Mouse (Mus musculus): ENCODE results near the gene Ptprd. TPM values are rescaled to one million over a fixed set of nuclear protein-coding genes. Genes with fewer than 3 reads are reported as not detected.

Gene Ptprd
- polyA plus RNA-seq, 1 experiment, result 1.2 TPM

DNA sequence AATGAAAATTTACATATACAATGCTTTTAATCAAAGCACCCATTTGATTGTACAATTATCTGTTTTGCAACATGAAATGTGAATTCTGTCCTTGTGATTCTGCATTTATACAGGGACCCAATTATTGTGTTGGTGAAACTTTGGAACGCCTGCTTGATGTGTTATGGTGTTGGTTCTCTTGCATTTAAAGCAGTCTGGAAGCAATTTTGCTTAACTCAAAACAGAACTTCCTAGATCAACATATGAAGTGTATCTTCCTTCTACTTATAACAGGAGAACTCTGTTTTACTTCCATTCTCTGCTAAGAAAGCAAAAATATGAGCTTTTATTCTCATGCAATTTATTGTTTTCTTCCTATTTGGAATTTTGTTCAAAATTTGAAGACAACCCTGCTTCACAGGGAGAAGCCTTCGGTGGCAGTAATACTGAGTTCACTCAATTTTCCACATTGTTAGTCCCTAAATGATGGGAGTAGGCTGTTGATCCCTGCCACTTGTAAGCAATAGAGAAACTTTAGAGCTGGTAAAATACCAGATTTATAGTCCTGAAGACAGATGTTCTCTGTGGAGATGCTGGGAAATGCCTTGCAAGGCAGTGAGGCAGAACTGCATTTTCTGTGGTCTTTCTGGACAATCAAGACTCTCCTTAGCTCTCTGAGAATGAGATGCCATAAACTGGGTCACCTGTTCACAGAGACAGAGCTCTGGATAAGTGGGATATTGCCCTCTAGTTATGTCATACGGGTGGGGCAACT, 1234.5 kb downstream of the Ptprd start:
- Histone ChIP-seq H3K79me3 (ENCODE audit: low read depth) (no peaks in the 10 kb centered on the region), H3ac (ENCODE audit: control insufficient read depth, insufficient read length, low read depth) (no peak overlapping the region), H3K4me3 (ENCODE audit: insufficient read depth, poor library complexity, severe bottlenecking) (no peak overlapping the region), H3K36me3 (ENCODE audit: control insufficient read depth, insufficient read depth) (no peaks in the 10 kb centered on the region), H3K27me3 (ENCODE audit: control insufficient read depth, insufficient read depth, insufficient read length) (no peaks in the 10 kb centered on the region), H3K79me2 (ENCODE audit: control insufficient read depth, insufficient read depth) (no peaks in the 10 kb centered on the region)
- TF ChIP-seq USF1 (IDR thresholded peaks at IDR 0.05; ENCODE audit: low read depth), result no peak
- no peak for TF ChIP-seq CTCF (IDR thresholded peaks at IDR 0.05; ENCODE audit: control insufficient read depth, insufficient read depth, insufficient read length)
- TF ChIP-seq MAX (IDR thresholded peaks at IDR 0.05), result no peak
- no peak for TF ChIP-seq MYOD1 (IDR thresholded peaks at IDR 0.05; ENCODE audit: control insufficient read depth, insufficient read length, low read depth)
- no peak for TF ChIP-seq MYOG (IDR thresholded peaks at IDR 0.05; ENCODE audit: control insufficient read depth, extremely low read depth, insufficient read length)
- no peak for TF ChIP-seq FOSL1 (IDR thresholded peaks at IDR 0.05; ENCODE audit: insufficient read depth, low read length, poor library complexity, severe bottlenecking)
- TF ChIP-seq CEBPB (IDR thresholded peaks at IDR 0.05; ENCODE audit: low read depth), result no peak

DNA sequence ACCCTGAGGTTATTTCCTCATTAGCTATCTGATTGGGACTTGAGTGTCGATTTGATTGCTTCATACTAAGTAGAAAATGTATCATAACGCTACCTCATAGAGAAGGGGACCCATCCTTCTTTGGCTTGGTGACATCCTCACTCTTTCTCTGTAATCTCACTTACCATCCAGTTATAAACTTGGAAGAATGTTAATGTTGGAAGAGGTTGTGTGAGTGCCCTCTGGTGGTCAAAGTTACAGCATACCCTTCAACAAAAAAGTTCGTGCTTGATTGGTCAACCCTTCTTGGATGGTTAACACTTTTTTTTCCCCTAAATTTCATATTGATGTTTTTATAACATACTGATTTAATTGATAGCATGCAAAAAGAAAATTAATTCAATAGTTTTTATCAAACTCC, 1263.5 kb downstream of the Ptprd start:
- TF ChIP-seq FOSL1 (IDR thresholded peaks at IDR 0.05; ENCODE audit: insufficient read depth, low read length, poor library complexity, severe bottlenecking) (no peak), MYOD1 (IDR thresholded peaks at IDR 0.05; ENCODE audit: control insufficient read depth, insufficient read length, low read depth) (no peak), USF1 (IDR thresholded peaks at IDR 0.05; ENCODE audit: low read depth) (no peak), MAX (IDR thresholded peaks at IDR 0.05) (no peak), MYOG (IDR thresholded peaks at IDR 0.05; ENCODE audit: control insufficient read depth, extremely low read depth, insufficient read length) (no peak), CTCF (IDR thresholded peaks at IDR 0.05; ENCODE audit: control insufficient read depth, insufficient read depth, insufficient read length) (no peak), CEBPB (IDR thresholded peaks at IDR 0.05; ENCODE audit: low read depth) (no peak)
- Histone ChIP-seq H3K79me2 (ENCODE audit: control insufficient read depth, insufficient read depth) (no peaks in the 10 kb centered on the region), H3K4me3 (ENCODE audit: insufficient read depth, poor library complexity, severe bottlenecking) (no peak overlapping the region), H3K36me3 (ENCODE audit: control insufficient read depth, insufficient read depth) (no peaks in the 10 kb centered on the region), H3ac (ENCODE audit: control insufficient read depth, insufficient read length, low read depth) (no peak overlapping the region), H3K27me3 (ENCODE audit: control insufficient read depth, insufficient read depth, insufficient read length) (no peaks in the 10 kb centered on the region), H3K79me3 (ENCODE audit: low read depth) (no peaks in the 10 kb centered on the region)

DNA sequence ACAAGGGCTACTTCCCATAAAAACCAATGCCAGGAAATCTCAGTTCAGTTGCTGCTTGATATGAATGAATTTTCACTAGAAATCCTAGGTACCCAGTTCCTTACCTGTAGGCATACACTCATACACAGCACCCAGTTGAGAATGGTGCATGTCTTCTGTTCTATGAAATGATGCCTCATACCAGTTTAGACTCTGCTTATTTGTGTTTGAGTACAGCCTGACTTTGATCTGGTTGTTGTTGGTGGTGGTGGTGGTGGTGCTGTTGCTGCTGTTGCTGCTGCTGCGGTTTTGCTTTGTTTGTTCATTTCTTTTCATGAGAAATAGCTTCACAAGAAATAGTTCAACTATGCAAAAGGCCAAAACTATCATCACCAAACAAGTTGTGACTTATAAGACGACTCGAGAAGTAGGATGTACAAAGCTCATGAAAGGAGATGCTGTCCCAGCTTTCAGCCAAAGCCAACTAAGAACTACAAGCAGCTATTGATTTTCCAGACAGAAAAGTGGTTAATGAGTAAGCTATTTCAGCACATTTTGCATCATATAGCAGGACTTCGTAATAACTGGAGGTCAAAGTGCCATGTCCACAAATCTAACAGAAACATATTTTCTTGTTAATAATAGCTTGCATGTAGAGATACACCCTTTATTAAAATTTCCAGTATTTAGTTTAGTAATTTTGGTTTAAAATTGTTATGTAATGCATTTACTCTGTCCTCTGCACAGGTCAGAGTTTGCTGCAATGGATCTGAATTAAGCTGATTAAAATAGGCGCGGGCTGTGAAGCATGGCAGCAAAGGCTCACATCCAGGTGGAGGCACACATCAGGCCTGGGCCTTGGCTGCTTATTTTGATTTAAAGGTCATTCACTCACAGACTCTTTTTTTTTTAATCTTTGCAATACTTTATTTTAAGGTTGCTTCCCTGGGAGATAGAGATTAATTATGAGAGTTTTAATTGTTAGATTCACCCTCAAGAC, 1270.1 kb downstream of the Ptprd start:
- TF ChIP-seq MYOG (IDR thresholded peaks at IDR 0.05; ENCODE audit: control insufficient read depth, extremely low read depth, insufficient read length) (no peak), FOSL1 (IDR thresholded peaks at IDR 0.05; ENCODE audit: insufficient read depth, low read length, poor library complexity, severe bottlenecking) (no peak), USF1 (IDR thresholded peaks at IDR 0.05; ENCODE audit: low read depth) (no peak), CTCF (IDR thresholded peaks at IDR 0.05; ENCODE audit: control insufficient read depth, insufficient read depth, insufficient read length) (no peak), CEBPB (IDR thresholded peaks at IDR 0.05; ENCODE audit: low read depth) (no peak), MAX (IDR thresholded peaks at IDR 0.05) (no peak), MYOD1 (IDR thresholded peaks at IDR 0.05; ENCODE audit: control insufficient read depth, insufficient read length, low read depth) (no peak)
- H3K79me2 ChIP-seq (ENCODE audit: control insufficient read depth, insufficient read depth), result no peaks in the 10 kb centered on the region
- no peak overlapping the region for H3ac ChIP-seq (ENCODE audit: control insufficient read depth, insufficient read length, low read depth)
- H3K36me3 ChIP-seq (ENCODE audit: control insufficient read depth, insufficient read depth), result no peaks in the 10 kb centered on the region
- no peaks in the 10 kb centered on the region for H3K79me3 ChIP-seq (ENCODE audit: low read depth)
- no peaks in the 10 kb centered on the region for H3K27me3 ChIP-seq (ENCODE audit: control insufficient read depth, insufficient read depth, insufficient read length)
- no peak overlapping the region for H3K4me3 ChIP-seq (ENCODE audit: insufficient read depth, poor library complexity, severe bottlenecking)

DNA sequence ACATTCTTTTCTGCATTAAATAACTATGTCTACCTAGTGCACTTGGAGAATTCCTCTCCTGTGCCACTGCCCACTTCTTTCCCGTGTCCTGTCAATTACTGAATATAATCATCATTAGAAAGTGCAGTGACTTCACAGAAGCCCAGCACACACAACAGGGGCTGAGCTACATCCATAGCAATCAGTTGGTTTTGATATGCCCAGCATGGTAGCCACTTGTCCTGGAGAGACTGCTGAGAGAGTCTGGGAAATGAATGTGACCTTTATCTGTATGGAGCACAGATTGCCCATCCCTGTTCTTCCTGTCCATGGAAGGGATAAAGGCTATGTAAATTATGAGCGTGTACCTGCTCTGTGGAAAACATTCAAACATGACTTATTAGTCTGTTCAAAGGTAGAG, 1280.2 kb downstream of the Ptprd start:
- Histone ChIP-seq H3K36me3 (ENCODE audit: control insufficient read depth, insufficient read depth) (no peaks in the 10 kb centered on the region), H3ac (ENCODE audit: control insufficient read depth, insufficient read length, low read depth) (no peak overlapping the region), H3K4me3 (ENCODE audit: insufficient read depth, poor library complexity, severe bottlenecking) (no peak overlapping the region), H3K27me3 (ENCODE audit: control insufficient read depth, insufficient read depth, insufficient read length) (no peaks in the 10 kb centered on the region), H3K79me2 (ENCODE audit: control insufficient read depth, insufficient read depth) (no peaks in the 10 kb centered on the region), H3K79me3 (ENCODE audit: low read depth) (no peaks in the 10 kb centered on the region)
- TF ChIP-seq USF1 (IDR thresholded peaks at IDR 0.05; ENCODE audit: low read depth), result no peak
- TF ChIP-seq FOSL1 (IDR thresholded peaks at IDR 0.05; ENCODE audit: insufficient read depth, low read length, poor library complexity, severe bottlenecking), result no peak
- no peak for TF ChIP-seq CEBPB (IDR thresholded peaks at IDR 0.05; ENCODE audit: low read depth)
- no peak for TF ChIP-seq MYOD1 (IDR thresholded peaks at IDR 0.05; ENCODE audit: control insufficient read depth, insufficient read length, low read depth)
- TF ChIP-seq CTCF (IDR thresholded peaks at IDR 0.05; ENCODE audit: control insufficient read depth, insufficient read depth, insufficient read length), result no peak
- TF ChIP-seq MAX (IDR thresholded peaks at IDR 0.05), result no peak
- TF ChIP-seq MYOG (IDR thresholded peaks at IDR 0.05; ENCODE audit: control insufficient read depth, extremely low read depth, insufficient read length), result no peak

DNA sequence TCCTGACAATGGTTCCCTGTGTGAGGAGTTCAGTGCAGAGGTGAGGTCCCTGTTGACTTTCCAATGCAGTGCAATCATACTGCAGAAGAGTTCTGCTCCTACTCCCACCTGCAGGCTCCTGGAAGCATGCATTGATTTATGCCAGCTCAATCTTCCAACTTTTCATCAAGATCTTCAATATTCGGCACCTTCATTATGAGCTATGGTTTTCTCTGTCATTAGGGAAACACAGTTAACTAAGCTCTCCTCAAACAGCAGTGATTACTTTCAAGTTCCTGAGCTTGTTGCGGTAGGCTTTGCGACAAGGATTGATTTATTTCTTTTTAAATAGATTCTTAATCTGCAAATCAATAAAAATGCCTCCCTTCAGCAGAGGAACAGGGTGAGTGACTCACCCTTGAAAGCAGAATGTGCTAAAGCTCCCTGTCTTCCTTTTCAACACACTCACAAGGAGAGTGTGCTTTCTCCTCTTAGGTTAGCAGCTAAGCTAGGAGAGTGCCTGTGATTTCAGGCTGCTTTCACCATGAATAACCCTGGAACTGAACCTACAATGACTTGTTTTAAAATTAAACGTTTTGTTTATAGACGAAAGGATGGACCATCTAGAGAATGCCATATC, 1298.1 kb downstream of the Ptprd start:
- Histone ChIP-seq H3K79me3 (ENCODE audit: low read depth) (no peaks in the 10 kb centered on the region), H3K36me3 (ENCODE audit: control insufficient read depth, insufficient read depth) (no peaks in the 10 kb centered on the region), H3K79me2 (ENCODE audit: control insufficient read depth, insufficient read depth) (no peaks in the 10 kb centered on the region), H3ac (ENCODE audit: control insufficient read depth, insufficient read length, low read depth) (no peak overlapping the region), H3K27me3 (ENCODE audit: control insufficient read depth, insufficient read depth, insufficient read length) (no peaks in the 10 kb centered on the region), H3K4me3 (ENCODE audit: insufficient read depth, poor library complexity, severe bottlenecking) (no peak overlapping the region)
- TF ChIP-seq MAX (IDR thresholded peaks at IDR 0.05) (no peak), CEBPB (IDR thresholded peaks at IDR 0.05; ENCODE audit: low read depth) (no peak), USF1 (IDR thresholded peaks at IDR 0.05; ENCODE audit: low read depth) (no peak), MYOD1 (IDR thresholded peaks at IDR 0.05; ENCODE audit: control insufficient read depth, insufficient read length, low read depth) (no peak), CTCF (IDR thresholded peaks at IDR 0.05; ENCODE audit: control insufficient read depth, insufficient read depth, insufficient read length) (no peak), FOSL1 (IDR thresholded peaks at IDR 0.05; ENCODE audit: insufficient read depth, low read length, poor library complexity, severe bottlenecking) (no peak), MYOG (IDR thresholded peaks at IDR 0.05; ENCODE audit: control insufficient read depth, extremely low read depth, insufficient read length) (no peak)
